Mouse (Mus musculus): ENCODE results near the gene Zbtb39. TPM values are rescaled to one million over a fixed set of nuclear protein-coding genes. Genes with fewer than 3 reads are reported as not detected.

Zbtb39 gene
- total RNA-seq (2023): 10 to 100 TPM; 11.1 to 13.0 TPM

GRCm38 (mm10) chr10:127739083-127739660 lies at the start of gene Zbtb39:
TSS of gene Zbtb39 (plus strand) at chr10:127739538.

GRCm38 (mm10) chr10:127704766-127705220 lies 34.5 kb upstream of the Zbtb39 start, which contains the start of gene Myo1a:
TSS of gene Myo1a (plus strand) at chr10:127705170.

GRCm38 (mm10) chr10:127724178-127724577 lies 15.2 kb upstream of the Zbtb39 start, which contains the start of gene Tac2:
TSS of gene Tac2 (plus strand) at chr10:127724478.

DNA sequence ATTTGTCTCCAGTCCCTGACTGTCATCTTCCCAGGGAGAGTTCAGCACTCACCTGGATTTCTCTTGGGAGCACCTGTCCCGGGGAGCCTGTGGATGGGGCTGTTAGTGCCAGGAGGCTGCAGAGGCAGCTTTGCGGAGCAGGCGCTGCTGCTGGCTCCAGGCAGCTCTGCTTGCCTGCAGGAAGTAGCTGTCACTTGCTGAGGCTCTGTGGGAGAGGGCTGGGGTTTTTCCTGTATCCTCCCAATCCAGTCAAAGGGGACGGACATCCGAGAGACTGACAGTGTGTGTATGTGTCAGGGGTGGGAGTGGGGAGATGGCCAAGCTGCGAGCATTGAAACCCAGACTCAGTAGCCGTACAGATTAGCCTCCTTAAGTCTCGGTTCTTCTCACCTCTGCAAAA lies 12.2 kb downstream of the Zbtb39 start, which contains the start of gene Gpr182:
Gene Gpr182 (minus strand): TSS at position 185 of the 400 bp plus-strand sequence.

DNA sequence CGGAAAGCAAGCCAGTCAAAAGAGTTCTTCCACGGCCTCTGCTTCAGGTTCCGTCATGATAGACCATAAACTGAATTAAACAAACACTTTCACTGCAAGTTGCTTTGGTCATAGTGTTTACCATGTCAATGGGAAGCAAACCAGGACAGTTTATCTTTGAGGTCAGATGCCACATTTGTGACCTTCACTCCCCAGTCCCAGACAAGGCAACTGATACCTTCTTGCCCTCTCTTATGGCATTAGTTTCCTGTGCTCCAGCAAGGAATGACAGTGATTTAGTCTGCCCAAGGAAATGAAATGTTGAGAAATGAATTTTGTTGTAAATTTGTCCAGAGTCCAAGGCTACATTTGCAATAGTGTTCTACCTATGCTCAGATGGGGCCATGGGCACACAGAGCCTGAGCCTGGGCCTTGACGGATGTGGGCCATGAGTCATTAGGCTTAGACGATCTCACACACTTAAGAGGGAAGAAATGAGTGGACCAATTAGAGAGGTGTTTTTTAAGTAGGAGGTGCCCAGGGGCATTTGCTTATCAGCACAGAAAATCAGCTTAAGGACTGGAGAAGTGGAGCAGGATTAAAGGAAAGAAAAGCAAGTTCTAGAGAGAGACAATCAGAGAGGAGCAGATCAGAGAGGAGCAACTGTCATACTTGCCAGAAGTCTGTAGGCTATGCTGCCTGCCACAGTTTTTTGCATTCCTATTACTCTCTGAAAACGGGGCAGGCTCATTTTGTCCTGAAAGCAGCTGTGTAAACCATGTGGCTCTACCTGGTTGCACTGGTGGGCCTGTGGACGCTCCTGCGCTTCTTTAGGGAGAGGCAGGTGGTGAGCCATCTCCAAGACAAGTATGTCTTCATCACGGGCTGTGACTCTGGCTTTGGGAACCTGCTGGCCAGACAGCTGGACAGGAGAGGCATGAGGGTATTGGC lies 20.1 kb downstream of the Zbtb39 start, which contains the start of the genes Rdh1 and Rdh16f1:
Gene Rdh1 (plus strand): TSS at position 541 of the 930 bp plus-strand sequence.
Gene Rdh16f1 (plus strand): TSS at position 607 of the 930 bp plus-strand sequence.

GRCm38 (mm10) chr10:127776011-127776410 lies 36.7 kb downstream of the Zbtb39 start, which contains the start of gene Rdh9:
TSS of gene Rdh9 (plus strand) at chr10:127776386.

Other genes starting within 250 kb of the Zbtb39 start
- gene Stac3, start 237.9 kb upstream of the Zbtb39 start, total RNA-seq (2023): 1 to 10 TPM; 1.0 to 3.7 TPM
- not detected for gene Ndufa4l2, start 224.6 kb upstream of the Zbtb39 start, total RNA-seq (2023)
- 10 to 100 TPM; 12.1 to 12.7 TPM for gene Shmt2, start 217.1 kb upstream of the Zbtb39 start, total RNA-seq (2023)
- gene Nxph4, start 205.0 kb upstream of the Zbtb39 start, total RNA-seq (2023): not detected
- gene Lrp1, start 118.4 kb upstream of the Zbtb39 start, total RNA-seq (2023): 100 to 1,000 TPM; 860 to 920 TPM
- gene Stat6, start 96.6 kb upstream of the Zbtb39 start, total RNA-seq (2023): 100 to 1,000 TPM; 278 to 289 TPM
- 1 to 10 TPM; 6.8 to 6.9 TPM for gene Nemp1, start 72.6 kb upstream of the Zbtb39 start, total RNA-seq (2023)
- gene Nab2, start 71.0 kb upstream of the Zbtb39 start, total RNA-seq (2023): 10 to 100 TPM; 18.2 to 18.5 TPM
- gene Myo1a, start 34.4 kb upstream of the Zbtb39 start, total RNA-seq (2023): not detected
- gene Tac2, start 15.1 kb upstream of the Zbtb39 start, total RNA-seq (2023): not detected
- not detected for gene Gpr182, start 12.2 kb downstream of the Zbtb39 start, total RNA-seq (2023)
- gene Rdh1, start 20.2 kb downstream of the Zbtb39 start, total RNA-seq (2023): not detected
- gene Rdh16f1, start 20.2 kb downstream of the Zbtb39 start, total RNA-seq (2023): not detected
- gene Rdh9, start 36.8 kb downstream of the Zbtb39 start, total RNA-seq (2023): not detected
- not detected for gene Rdh16, start 61.6 kb downstream of the Zbtb39 start, total RNA-seq (2023)
- not detected for gene Rdh19, start 110.4 kb downstream of the Zbtb39 start, total RNA-seq (2023)
- gene Rdh16f2, start 126.9 kb downstream of the Zbtb39 start, total RNA-seq (2023): not detected
- gene Rdh7, start 149.3 kb downstream of the Zbtb39 start, total RNA-seq (2023): not detected
- gene Sdr9c7, start 159.0 kb downstream of the Zbtb39 start, total RNA-seq (2023): not detected

Measured in monocyte, adult 59 days (primary cell).